Mouse (Mus musculus) cerebral cortex, adult 2 months (tissue): Measurements from ENCODE around the gene Nsl1.

ENCODE experiments used
- WGBS: fragments of 180-500 bp; shearing (Covaris S2); methylation state at CpG from one replicate; pipeline ENCODE4 v1.1.7; 2018; 5-methylcytosine and 5-hydroxymethylcytosine counted together

Nsl1 gene

DNA sequence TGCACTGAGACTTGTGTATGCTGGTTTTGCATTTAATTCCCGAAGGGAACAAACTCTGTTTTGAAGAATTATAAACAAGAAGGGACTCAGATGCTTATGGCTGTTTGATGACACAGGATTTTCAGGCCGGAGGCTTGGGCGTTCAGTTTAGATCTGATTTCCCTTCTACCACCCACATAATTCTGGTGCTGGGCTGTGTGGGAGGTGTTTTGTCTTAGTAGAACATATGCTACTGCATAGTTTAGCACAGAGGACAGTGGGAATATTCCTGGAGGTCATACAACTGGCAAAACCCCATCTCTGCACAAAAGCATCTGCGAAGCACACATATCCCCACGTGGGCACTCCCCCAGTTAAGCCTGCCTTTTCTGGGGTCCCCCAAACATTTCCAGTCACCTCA is 30.8 kb downstream of the Nsl1 start:
- 37% methylated on average over 5 of the region's 5 CpGs for WGBS

DNA sequence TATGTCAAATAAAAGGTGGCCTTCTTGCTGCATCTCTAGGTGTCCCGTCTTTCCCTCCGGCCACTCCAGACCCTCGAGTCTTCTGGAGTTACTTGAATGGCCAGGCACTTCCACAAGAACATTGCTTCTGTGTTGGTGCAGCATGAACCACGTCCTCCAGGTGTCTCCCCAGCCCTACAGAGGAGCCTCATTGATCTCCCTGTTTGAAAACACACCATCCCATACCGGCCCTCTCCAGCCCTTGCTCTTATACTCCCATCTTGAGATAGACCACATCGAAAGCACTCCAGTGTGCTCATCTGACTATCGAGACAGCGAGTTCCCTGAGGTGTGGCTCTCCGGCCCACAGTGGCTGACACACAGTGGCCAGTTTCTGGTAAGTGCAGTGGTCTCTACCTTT is 32.2 kb downstream of the Nsl1 start:
- WGBS = 76% methylated on average over 9 of the region's 9 CpGs

DNA sequence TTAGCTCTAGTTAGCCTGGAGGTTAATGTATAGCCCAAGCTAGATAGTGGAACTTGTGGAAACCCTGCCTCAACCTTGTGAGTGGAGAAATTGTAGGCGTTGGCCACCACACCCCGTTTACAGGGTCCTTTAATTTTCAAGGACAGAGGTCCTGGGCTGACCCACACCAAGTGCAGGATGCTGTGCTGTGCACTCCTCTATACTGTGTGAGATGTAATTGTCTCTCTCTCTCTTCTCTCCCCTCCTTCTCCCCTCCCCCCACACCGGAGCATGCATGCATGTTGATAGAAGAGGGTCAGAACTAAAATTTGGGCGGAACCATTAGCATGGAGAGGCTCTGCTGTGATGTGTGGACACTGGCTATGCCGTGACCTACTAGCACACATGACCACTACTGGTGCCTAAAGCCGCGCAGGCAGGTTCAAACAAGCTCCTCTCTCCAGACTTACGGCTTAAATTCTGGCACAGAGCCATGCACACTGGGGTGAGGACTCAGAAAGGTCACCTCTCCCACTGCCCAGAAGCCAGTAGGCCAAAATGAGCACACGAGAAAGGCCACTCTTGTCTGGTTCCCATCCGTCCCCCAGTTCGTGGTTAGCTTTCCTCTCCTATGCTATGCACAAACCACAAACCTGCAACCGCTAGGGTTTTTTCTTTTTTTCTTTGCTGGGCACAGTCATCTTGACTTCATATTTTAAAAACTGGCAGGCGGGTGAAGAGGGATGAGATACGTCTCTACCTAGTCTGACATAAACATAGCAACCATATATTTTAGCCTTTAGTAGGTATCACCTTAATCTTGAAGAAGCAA is 34.3 kb downstream of the Nsl1 start:
- 53% methylated on average over 14 of the region's 14 CpGs for WGBS

- under 1% methylated on average over 73 of the region's 95 CpGs for WGBS
Observed at GRCm38 (mm10) chr1:191097802-191098747, 35.3 kb downstream of the Nsl1 start, which contains the start of gene Batf3. Gene Batf3, plus strand, starts transcription at chr1:191097847.

DNA sequence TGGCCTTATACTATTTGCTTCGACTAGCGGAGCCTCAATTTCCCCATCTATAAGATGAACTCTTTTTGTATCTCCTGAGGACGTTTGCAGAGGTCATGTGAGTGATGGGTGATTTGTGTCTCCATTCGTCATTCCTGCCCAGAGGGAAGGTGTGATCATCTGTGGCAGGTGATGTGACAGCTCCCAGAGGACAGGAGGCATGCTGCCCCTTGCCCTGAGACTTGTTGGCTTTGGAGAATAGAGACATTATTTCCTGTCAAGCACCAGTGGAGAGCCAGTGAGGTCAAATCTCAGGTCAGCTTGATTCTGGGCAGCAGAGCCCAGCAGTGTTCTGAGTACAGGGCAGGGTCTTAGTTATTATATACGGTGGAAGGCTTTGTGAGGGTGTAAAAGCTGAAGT is 36.3 kb downstream of the Nsl1 start:
- WGBS = 63% methylated on average over 5 of the region's 5 CpGs

DNA sequence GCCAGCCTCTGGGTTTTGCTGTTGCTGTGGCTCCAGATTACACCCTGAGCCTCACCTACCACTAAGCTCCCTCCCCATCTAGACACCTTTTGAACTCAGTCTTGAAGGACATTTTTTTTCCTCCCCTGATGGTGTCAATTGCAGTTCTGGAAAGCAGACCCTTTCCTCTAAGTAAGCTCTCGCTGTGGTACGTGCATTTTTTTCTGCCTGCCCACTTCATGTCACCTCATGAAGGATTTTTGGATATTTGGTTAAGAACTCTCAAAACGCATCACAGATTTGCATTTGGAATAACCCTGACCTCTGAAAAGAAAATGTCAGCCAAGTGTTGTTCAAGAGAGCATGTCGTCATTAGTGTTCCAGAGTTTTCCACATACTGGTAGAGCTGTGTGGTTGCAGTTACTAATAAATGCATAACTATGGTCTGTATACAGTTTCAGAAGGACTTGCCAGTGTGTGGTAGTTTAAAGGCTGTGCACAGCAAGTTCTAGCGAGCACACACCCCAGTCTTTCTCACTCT is 37.0 kb downstream of the Nsl1 start:
- WGBS = 70% methylated on average over 5 of the region's 5 CpGs

GRCm38 (mm10) chr1:191102730-191103370 is 40.0 kb downstream of the Nsl1 start:
- WGBS = 69% methylated on average over 15 of the region's 15 CpGs

DNA sequence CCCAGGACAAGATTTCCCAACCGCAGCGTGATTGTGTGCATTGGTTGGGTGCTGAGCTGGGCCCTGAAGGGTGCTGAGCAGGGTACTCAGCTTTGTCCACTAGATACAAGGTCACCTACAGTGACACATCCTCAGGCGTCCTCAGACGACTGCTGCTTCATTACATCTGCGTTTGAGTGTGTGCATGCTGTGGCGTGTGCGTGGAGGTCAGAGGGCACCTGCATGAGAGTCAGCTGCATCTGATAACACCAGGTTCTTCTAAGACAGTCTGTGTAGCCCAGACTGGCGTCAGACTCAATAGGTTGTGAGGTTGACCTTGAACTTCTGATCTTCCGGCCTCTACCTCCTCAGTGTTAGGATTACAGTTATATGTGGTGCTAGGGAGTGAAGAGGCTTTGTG is 42.4 kb downstream of the Nsl1 start:
- whole genome bisulfite sequencing = 96% methylated on average over 9 of the region's 9 CpGs

DNA sequence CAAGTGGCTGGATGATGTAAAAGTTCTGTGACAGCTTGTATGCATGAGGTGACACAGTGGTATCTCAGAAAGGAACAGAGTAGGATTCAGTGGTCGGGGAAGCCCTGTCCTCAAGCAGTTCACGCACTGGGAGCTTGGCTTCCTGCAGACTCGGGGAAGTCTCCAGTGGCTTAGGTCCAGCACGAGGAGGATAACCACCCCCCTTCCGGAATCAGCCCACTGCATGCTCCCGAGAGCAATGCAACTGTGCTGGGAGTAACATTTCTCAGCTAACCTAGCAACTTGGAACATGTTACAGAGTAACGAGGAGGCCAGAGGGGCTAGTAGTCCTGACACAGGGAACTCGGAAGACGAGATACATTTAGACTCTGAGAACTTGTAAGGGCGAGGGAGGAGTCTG is 44.5 kb downstream of the Nsl1 start:
- WGBS = 48% methylated on average over 10 of the region's 10 CpGs

- WGBS = 87% methylated on average over 9 of the region's 9 CpGs
Observed at GRCm38 (mm10) chr1:191109907-191110306, 47.1 kb downstream of the Nsl1 start.

- 71% methylated on average over 8 of the region's 8 CpGs for WGBS
Observed at GRCm38 (mm10) chr1:191111146-191111545, 48.3 kb downstream of the Nsl1 start.

DNA sequence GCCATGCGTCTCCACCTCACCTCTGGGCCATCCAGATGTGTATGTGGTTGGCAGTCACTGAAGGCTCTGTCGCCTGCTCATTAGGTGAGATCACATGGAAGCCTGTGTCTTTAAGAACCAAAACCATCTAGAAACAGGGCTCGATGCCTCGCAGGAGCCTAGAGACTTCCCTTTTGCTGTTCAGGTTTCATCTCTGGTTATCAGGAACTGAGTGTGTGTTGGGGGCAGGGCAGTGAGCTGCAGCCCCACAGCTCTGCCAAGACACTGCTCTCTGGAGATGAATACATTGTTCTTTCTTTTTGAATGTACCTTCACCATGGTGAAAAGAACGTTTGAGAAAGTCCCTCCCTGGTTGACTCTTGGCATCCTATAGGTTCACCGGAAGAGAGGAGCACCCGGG is 52.1 kb downstream of the Nsl1 start:
- 78% methylated on average over 7 of the region's 7 CpGs for WGBS

DNA sequence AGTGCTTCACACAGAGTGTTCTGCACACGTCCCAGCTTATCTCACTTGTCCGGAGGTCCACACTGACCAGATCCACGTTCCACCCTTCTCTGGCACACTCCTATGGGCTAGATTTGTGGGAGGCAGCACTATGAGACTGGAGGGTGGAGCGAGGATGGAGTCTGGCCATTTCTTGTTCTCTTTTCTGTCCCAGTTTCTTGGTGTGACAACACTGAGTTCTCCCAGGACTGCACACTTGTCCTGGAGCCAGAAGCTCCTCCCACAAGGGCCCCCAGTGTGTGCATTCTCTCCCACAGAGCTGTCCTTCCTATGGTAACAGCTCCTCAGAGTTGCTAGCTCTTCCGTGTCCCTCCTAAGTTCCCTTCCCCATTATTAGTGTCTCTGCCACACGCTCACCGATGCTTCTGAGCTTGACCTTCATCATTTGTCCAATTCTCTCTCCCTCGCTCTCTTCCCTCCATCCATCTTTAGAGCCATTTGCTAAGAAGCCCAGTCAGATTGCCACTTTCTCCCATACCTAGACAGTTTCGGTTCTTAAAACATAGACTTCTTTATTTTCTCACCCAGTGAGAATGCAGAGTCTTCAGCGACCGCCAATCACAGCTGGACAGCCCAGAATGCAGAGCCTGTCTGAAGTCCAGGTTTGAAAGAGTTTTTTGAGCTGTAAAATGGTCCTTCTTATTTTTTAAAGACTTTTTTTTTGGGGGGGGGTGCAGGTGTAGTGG is 52.9 kb downstream of the Nsl1 start:
- WGBS = 69% methylated on average over 11 of the region's 11 CpGs

GRCm38 (mm10) chr1:191122744-191123143 is 59.9 kb downstream of the Nsl1 start:
- 37% methylated on average over 3 of the region's 3 CpGs for WGBS

- WGBS = 56% methylated on average over 2 of the region's 2 CpGs
Observed at GRCm38 (mm10) chr1:191123696-191124095, 60.9 kb downstream of the Nsl1 start.

DNA sequence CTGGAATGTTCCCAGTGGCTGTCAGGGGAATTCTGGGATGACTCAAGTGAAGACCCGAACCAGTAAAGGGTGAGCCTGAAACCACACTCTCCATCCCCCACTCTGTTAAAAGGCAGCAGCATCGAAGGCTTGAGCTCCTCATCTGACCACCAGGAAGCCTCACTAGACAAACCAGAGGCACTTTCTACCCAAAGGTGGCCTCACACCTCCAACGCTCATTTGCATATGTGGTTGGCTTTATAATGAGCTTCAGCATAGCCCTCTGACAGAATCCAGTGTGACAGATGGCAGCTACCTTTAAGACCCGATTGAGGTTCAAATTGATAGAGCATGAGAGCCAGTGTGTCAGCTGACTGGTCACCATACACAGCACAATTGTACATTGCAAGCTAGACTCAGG is 61.5 kb downstream of the Nsl1 start:
- WGBS = 69% methylated on average over 4 of the region's 4 CpGs

GRCm38 (mm10) chr1:191125811-191126638 is 63.2 kb downstream of the Nsl1 start:
- WGBS = 17% methylated on average over 38 of the region's 38 CpGs

DNA sequence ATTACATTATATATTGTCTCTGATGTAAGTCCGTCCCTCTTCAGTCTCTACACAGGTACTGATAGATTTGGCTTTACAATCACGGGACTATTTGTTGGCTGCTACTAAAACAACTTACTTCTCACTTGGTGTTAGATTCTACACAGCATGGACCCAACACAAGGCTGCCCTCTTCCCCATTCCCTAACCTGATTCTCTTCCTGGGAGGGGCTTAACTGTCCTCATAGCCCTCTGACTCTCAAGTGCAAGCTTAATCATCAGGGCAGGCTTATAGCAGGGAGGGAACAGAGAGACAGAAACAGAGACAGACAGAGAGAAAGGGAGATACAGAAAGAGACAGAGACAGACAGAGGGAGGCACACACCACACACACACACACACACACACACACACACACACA is 68.9 kb downstream of the Nsl1 start:
- WGBS = 91% methylated on average over 2 of the region's 2 CpGs

DNA sequence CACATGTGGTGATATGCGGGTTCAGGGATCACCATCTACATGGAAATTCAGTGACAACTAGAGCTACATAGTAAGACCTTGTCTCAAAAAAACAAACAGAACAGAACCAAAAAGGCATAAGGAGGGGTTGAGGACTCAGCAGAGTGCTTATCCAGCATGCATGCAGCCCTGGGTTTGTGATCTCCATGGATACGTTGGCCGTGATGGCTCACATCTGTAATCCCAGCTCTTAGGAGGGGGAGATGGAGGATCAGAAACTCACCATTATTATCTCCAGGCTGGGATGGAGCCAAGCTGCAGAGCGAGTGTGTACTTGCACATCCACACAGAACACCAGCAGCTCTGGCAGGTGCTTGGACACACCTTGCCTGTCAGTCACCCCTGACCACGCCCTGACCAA is 69.4 kb downstream of the Nsl1 start:
- WGBS = 67% methylated on average over 5 of the region's 5 CpGs

GRCm38 (mm10) chr1:191132934-191133333 is 70.1 kb downstream of the Nsl1 start:
- WGBS = 77% methylated on average over 5 of the region's 5 CpGs
